Mouse (Mus musculus): ENCODE results near the gene Ampd3.

DNA sequence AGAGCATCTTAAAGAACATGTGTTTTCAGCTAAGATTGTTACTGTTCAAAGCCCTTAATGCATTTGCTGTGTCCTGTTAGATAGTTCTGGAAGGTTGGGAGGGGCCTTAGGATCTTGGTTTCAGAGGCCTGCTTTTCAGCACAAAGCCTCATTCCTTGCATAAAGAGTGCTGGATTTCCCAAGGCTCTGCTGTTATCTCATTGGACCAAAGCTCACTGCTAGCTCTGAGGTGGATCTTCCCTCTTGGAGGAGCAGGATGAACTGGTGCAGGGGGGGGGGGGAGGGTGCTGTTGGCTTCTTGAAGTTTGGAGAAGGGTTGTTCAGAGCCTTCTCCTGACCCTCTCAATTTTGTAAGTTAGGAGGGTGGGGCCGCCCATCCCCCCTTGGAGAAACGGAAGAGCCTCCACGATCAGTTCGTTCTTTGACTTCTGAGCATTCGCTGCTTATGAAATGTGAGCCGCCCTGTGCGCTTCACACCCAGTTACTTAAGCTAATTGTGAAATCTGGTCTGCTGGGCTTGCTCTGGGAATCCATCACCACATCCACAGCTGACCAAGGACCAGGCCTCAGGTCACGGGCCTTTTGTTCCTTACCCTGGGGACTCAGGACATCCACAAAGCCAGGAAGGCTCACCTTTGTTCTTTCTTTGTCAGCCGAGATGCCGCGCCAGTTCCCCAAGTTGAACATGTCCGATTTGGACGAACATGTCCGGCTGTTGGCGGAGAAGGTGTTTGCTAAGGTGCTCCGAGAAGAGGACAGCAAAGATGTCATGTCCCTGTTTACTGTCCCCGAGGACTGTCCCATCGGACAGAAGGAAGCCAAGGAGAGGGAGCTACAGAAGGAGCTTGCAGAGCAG lies 9.4 kb downstream of the Ampd3 start:
- TF ChIP-seq CTCF (IDR thresholded peaks at IDR 0.05 in 2 of 3, conservative IDR thresholded peaks at IDR 0.05 in 1 of 3; ENCODE audit: control insufficient read depth in 1 of 3, insufficient read depth in 1 of 3, low read depth in 2 of 3, low read length in 3 of 3, poor library complexity in 1 of 3, severe bottlenecking in 1 of 3): no peak
- TF ChIP-seq POLR2AphosphoS5 (IDR thresholded peaks at IDR 0.05; ENCODE audit: borderline replicate concordance, low read depth, low read length): no peak
- no peak for TF ChIP-seq POLR2A (IDR thresholded peaks at IDR 0.05; ENCODE audit: control insufficient read depth in 1 of 2, insufficient read depth in 1 of 2, low read depth in 1 of 2, low read length in 2 of 2, poor library complexity in 1 of 2)
- TF ChIP-seq E2F4 (IDR thresholded peaks at IDR 0.05; ENCODE audit: borderline replicate concordance, low read depth, low read length): no peak
- TF ChIP-seq USF2 (IDR thresholded peaks at IDR 0.05; ENCODE audit: borderline replicate concordance in 1 of 2, insufficient read depth in 1 of 2, low read depth in 1 of 2, low read length in 2 of 2): no peak
- no peak for TF ChIP-seq ZNF384 (IDR thresholded peaks at IDR 0.05; ENCODE audit: low read depth, low read length)
- no peak for TF ChIP-seq SMC3 (IDR thresholded peaks at IDR 0.05; ENCODE audit: low read depth, low read length)
- TF ChIP-seq MAX (IDR thresholded peaks at IDR 0.05; ENCODE audit: low read length): no peak
- TF ChIP-seq RCOR1 (IDR thresholded peaks at IDR 0.05; ENCODE audit: low read depth, low read length): no peak
- no peak for TF ChIP-seq POLR2AphosphoS2 (IDR thresholded peaks at IDR 0.05; ENCODE audit: low read length)
- no peak for TF ChIP-seq MAZ (IDR thresholded peaks at IDR 0.05; ENCODE audit: low read depth, low read length)
- TF ChIP-seq GATA1 (IDR thresholded peaks at IDR 0.05; ENCODE audit: low read depth, low read length): no peak
- TF ChIP-seq JUND (IDR thresholded peaks at IDR 0.05; ENCODE audit: low read depth, low read length): no peak
